Mouse (Mus musculus) adrenal gland, postnatal 14 days (tissue): ENCODE results near the gene Ints13. TPM values are rescaled to one million over a fixed set of nuclear protein-coding genes. Genes with fewer than 3 reads are reported as not detected.

Experiments used
- DNase-seq: peaks from one replicate; pipeline ENCODE4 v3.0.0; 2021; ENCODE audit warnings: mixed read lengths
- total RNA-seq: library from RNA; stranded (reverse); gene quantifications from 2 replicates; pipeline ENCODE4 v1.2.3, GENCODE M21; 2021

The Ints13 gene
- total RNA-seq, 1 experiment from 2014 or later, result 40.4 TPM

- DNase-seq, result no peak
These were observed 37.2 kb downstream of the Ints13 start for GRCm38 (mm10) chr6:146540386-146540785.

- peak; percentile 18 for DNase-seq
These were observed 39.0 kb downstream of the Ints13 start for GRCm38 (mm10) chr6:146538661-146539060.

DNA sequence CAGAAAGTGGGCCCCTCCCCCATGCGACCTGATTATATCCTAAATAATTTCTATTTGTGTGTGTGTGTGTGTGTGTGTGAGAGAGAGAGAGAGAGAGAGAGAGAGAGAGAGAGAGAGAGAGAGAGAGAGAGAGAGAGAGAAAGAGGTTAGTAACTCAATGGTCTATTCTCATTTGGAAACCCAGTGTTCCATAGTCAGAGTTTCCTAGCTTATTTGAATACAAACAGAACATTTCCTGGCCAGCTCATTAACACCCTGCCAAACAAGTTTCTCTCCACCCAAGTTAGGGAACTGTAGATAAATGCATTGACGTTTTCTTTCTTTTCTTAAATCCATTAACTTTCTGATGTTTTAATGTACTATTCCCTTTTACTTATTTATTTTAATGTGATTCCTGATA is 39.6 kb downstream of the Ints13 start:
- DNase-seq, result no peak

DNA sequence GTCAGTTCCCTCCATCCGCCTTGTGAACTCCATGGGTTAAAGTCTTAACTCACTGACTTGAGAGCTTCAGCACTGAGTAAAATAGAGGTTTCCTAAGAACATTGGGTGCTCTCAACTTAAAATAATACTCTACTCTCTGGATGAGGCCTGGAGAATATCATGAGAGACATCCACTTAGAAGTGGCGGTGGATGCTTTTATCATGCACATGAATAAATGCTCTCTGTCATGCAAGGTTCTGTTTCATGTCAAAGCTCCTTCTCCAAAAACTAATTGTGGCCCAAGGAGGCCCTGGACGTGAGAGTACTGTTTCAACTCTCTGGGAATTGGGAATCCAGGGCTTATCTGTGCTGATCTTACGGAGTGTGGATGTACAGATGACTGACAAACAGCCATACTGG is 40.5 kb downstream of the Ints13 start:
- no peak for DNase-seq

GRCm38 (mm10) chr6:146535501-146535900 is 42.1 kb downstream of the Ints13 start:
- no peak for DNase-seq

- DNase-seq, result no peak
These were observed 44.5 kb downstream of the Ints13 start for GRCm38 (mm10) chr6:146533146-146533545.

DNA sequence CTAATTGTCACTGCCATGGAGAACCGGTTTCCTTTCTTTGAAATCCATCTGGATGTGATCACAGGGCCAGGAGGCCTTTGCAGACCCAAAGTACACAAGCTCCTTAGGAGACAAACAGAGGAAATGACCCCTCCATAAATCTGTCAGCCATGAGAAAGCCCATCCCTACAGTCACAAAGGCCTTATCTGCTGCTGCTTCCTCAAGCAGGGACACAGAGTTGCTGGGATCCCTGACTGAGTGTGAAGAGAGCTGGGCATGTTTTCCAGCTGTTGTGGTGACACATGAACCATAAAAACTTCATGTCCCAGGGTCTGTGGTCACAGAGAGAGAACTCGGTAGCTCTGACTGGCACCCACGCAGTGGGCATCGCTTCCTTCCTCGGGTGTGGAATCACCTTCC is 46.9 kb downstream of the Ints13 start:
- DNase-seq, result peak; percentile 42

DNA sequence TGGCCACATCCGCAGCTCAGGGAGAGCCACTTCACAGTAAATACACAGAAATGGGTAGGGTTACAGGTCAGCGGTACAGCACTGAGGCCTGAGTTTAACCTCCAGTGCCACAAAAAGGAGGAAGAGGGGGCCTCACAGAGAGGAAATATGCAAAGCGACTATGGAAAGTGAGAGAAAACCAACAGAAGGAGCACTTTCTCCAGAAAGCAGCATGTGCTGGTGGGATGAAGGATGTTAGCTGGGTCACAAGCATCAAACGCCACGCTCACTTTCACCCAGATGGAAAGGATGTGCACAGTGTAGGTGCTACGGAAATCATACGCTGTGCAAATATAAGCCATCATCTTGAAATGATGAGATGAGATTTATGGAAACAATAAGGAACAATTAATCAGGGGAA is 47.3 kb downstream of the Ints13 start:
- DNase-seq, result no peak

- no peak for DNase-seq
These were observed 50.1 kb downstream of the Ints13 start for GRCm38 (mm10) chr6:146527537-146527936.

DNA sequence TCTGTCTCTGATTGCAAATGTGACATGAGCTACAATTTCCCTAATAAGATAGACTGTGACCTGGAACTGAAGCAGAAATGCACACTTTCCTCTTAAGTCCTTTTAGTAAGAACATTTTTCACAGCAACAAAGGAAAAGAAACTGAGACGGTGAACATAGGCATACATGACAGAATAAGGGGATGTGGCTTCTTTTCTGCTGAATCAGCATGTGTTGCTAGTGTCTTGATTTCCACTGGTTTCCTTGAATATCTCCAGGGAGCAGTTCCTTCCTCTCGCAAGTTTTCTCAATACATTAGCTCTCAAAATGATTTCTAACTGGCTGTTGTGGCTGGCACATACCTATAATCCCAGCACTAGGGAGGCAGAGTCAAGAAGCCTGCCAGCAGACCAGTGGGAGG is 52.1 kb downstream of the Ints13 start:
- no peak for DNase-seq

GRCm38 (mm10) chr6:146521456-146522245 is 56.0 kb downstream of the Ints13 start:
- no peak for DNase-seq

- DNase-seq, result no peak
These were observed 58.6 kb downstream of the Ints13 start for GRCm38 (mm10) chr6:146519019-146519418.

DNA sequence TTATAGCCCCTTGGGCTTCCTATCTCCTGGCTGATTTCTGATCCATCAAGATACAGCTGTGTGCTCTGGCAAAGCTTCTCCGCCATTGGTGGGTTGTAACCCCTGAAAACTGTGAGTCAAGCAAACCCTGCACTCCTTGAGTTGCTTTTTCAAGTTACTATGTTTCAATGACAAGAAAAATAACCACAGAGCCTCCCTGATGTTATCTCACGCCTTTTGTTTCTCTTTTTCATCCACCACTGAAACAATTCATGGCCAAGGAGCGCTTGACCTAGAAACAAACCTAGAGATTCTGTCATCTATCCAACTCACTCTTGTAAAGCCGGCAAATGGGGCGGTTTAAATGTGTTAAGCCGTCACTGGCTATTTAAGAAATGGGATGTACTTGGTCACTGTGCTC is 61.7 kb downstream of the Ints13 start:
- no peak for DNase-seq

DNA sequence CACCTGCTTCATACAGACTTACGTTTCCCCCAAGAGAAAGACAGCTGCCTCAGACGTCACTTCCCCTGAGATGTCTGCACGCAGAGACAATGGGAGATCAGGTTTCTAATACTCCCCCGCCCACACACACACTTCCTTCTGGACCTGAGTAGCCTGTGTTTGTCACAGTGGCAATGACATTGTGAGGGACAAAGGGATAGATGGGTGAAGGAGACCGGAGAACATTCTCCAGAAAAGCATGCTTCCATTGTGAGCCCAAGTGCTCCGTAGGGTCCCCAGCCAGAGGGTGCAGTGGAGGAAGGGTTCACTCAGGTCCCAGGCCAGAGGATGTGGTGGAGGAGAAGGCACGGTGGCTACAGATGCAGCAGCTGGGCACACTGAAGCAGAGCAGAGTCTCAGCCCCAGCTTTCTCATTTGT is 63.1 kb downstream of the Ints13 start:
- no peak for DNase-seq

GRCm38 (mm10) chr6:146513899-146514298 is 63.7 kb downstream of the Ints13 start:
- DNase-seq, result no peak

- no peak for DNase-seq
These were observed 64.3 kb downstream of the Ints13 start for GRCm38 (mm10) chr6:146513384-146513783.

DNA sequence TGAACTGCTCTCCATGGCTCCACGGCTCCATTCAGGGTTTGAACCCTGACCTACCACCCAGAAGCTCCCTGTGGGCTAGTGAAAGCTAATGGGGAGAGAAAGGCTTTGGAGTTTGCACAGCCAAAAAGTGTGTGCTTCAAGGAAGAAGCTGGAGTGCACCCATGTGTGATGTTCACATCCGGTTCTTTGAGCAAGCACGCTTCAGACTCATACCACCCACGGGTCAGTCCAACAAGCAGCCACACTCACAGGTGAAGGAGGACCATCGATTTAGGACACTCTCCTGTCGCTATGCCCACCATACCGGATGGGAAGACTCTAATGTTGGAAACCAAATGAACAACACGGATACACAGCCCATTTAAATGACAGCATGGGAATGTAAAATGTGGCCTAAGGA is 66.1 kb downstream of the Ints13 start:
- no peak for DNase-seq

- DNase-seq, result no peak
These were observed 67.7 kb downstream of the Ints13 start for GRCm38 (mm10) chr6:146509891-146510290.

DNA sequence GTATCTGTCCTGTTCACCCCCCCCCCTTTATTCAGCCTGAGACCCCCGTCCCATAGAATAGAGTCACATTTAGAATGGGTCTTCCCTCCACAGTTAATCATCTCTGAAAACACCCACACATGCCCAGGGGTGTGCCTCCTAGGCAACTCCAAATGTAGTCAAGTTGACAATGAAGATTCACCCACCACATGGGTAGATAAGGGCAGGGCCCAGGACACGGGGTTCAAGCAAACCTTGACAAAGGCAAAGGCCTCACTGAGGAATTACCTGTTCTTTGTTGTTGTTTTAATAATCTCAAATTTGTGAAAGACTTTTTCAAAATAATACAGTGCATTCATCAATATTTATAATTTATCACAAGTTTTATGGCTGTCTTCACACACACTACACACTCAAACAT is 73.2 kb downstream of the Ints13 start:
- DNase-seq, result no peak

GRCm38 (mm10) chr6:146502856-146503255 is 74.8 kb downstream of the Ints13 start:
- no peak for DNase-seq

- peak; percentile 98 for DNase-seq
These were observed 75.5 kb downstream of the Ints13 start, which contains the start of gene Itpr2 for GRCm38 (mm10) chr6:146501866-146502804. Gene Itpr2 (minus strand): TSS chr6:146502223.

DNA sequence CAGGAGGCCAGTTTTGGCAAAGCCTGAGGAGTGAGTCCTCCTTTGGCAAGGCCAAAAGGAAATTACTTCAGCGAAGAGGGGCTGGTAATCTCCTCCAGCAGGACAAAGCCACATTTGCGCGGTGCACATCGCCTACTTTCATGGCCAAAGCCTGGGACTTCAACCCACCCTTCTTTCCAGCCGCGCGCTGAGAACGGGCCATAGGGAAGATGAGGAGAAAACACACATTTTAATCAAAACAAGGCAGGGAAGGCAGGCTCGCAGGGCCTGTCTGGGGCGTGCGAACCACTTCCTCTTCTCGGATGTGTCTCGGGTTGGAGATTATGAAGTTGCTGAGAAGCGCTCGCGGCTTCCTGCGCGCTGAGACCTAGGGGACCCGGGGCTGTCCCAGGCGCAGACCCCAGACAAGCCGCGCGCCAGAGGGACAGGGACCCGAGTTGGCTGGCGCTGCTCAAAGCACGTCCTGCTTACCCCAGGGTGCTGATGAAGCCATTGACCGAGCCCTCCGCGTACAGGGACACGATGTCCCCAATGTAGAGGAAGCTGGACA is 76.2 kb downstream of the Ints13 start:
- peak; percentile 61 for DNase-seq

GRCm38 (mm10) chr6:146500771-146501170 is 76.9 kb downstream of the Ints13 start:
- peak; percentile 48 for DNase-seq
